Mouse (Mus musculus): ENCODE results near the gene Myzap.
"Not testable (repeated sequence)": the region's sequence is repeated elsewhere in the genome, so short reads cannot be mapped to it uniquely, and the experiment has no call there.

Gene Myzap

DNA sequence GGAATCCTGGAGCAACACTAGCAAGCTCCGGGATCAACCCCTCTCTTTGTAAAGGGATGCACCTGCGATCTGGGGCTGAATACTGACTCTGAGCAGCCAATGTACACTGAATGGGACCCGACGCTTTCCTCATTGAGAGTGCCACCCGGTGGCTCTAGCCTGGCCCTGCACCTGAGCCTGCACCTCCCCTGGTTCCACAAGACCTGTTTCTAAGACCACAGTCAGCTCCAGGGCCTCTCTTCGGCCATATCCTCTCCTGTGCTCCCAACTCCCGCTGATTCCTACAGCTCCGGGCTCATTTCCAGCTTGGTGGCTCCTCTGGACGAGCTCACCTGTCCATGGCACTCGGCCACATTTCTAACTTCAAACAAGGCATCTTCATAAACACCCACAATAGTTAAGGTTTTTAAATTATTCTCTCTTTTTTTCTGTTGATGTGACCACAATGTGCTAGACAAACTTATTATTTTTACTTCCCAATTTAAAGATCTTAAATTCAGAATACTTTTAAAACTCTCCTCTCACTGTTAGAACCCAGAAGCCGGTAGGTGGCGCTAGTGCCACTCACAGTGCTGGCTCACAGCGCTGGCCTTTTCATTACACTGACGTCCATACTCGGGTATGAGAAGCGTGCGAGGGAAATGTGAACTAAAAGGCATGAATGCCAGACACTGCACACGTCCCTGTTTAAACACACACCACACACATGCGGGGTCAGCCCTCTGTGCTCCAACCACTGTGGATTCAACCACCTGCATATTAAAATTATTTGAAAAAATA is 48.5 kb downstream of the Myzap start:
- peak; percentile 62 for DNase-seq (ENCODE audit: low spot score)

DNA sequence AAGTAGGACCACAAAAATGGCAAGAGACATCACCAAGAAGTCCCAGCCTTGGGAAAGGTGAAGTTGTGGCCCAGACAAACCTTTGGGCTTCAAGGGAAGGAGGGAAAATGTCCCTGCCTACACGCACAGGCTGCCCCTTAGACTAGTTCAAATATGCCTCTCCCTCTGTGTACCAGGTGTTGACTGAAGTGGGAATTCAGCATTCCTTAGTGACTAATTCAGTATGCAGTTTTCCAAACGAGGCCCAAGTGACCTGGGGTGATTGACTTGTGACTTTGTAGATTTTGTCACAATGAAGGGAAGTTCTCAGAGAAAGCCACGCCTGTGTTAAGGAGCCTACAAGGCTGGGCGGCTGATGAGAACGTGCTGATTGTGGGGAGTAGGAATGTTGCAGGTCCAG is 49.9 kb downstream of the Myzap start:
- no peak for DNase-seq (ENCODE audit: low spot score)

DNA sequence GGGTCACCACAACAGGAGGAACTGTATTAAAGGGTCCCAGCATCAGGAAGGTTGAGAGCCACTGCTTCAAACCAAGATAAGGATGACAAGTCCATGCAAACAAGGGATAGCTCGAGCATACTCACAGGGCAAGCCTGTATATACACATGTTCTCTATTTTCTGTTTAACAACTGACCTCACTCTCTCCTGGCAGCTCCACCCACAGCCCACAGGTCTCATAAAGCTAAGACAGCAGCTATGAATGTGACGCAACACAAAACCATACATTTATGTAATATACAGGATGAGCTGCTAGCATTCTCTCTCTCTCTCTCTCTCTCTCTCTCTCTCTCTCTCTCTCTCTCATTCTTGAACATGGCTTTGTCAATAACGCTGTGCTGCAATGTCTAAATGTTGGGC is 51.4 kb downstream of the Myzap start:
- no peak for DNase-seq (ENCODE audit: low spot score)

DNA sequence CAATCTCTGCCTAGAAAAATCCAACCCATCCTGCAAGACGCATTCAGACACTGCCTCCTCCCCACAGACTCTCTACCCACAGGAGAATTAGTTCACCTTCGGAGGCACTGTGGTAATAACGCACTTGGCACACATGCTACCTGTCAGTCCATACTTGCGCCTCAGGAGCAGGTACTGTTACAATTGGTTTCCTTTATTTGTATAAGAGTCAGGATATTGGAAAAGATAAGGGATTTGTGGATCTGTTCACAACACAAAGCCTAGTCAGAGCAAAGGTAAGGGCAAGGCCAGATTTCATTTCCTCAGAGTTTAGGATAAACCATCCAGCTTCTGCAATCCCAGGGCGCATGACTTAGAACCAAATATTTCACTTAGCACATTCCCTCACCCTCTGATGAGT is 56.4 kb downstream of the Myzap start:
- no peak for DNase-seq (ENCODE audit: low spot score)

DNA sequence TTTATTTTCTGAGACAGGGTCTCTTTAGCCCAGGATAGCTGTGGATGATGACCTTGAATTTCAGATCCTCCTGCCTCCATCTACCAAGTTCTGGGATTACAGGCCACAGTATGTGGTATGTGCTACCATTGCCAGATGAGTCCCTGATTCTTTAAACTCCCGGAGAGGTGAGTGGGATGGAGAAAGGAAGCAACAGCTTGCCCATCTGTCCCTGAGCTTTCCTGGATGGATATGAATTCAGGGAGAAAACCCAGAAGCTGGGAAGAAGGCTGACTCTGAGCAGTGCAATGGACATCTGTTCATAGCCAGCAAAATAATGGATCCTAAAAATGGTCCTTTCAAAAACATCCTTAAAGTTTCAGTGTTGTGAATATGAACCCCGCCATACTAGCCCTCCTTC is 57.1 kb downstream of the Myzap start:
- DNase-seq (ENCODE audit: low spot score): no peak

DNA sequence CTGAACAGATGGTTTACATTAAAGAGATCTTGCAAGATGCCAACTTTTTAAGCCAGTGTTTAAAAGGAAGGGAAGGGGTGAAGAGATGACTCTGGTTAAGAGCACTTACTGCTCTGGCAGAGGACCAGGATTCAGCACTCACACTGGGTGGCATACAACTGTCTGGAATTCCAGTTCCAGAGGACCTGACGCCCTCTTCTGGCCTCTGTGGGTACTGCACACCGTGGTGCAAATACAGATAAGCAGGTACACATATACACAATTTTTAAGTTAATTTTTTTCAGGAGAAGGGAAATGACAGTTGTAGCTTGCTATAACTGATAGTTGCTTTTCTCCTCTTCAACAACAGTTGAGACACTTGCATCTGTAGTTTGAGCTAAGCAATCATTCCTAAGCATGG is 62.2 kb downstream of the Myzap start:
- no peak for DNase-seq (ENCODE audit: low spot score)

DNA sequence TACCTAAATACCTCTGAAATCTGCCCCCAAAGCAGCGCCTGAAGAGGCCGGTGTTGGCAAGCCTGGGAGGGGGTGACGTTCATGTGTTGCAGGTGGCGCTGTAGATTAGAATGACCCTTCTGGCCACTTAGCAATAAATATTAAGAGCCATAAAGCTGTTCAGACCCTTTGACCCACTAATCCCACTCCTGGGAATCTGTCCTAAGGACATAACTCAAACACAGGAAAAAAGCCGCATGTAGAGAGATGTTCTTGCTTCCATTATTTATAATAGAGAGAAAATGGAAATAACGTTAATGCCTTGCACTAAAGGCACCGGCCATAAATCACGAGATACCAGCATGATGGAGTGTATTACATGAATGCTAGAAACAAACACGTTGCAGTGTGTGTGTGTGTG is 64.7 kb downstream of the Myzap start:
- no peak for DNase-seq (ENCODE audit: low spot score)

DNA sequence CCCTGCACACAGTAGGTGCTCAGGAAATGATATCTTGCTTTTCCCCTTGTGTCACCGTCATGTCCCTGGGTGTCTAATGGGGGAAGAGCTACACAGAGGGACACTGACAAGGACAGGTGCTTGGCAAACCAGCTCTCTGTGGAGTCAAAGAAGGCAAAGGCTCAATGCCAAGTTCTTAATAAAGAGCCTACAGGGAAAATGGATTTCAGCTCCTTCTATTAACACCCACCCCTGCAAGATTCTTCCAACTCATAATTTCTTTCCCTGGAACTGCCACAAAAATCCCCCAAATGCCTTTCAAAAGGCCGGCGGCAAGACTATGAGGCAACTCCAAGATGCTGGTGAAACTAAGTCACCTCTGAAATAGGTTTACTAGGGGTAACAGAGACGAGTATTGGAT is 68.3 kb downstream of the Myzap start:
- no peak for DNase-seq (ENCODE audit: low spot score)

DNA sequence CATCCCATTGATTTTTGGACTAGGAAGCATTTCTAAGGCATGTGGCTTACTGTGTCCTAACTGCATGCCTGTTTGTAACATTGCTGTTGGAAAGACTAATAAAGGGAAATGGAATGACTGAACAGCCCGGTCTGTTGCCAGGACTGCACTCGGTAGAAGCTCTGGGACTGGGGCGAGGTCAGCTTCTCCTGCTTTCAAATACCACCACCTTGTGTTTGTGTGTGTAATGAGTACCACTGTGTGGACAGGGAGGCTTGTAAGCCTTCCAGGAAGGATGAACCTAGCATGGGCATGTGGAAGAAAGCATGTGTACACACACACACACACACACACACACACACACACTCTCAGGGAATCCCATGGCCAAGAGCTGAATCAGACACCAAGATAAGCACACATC is 72.3 kb downstream of the Myzap start:
- no peak for DNase-seq (ENCODE audit: low spot score)

DNA sequence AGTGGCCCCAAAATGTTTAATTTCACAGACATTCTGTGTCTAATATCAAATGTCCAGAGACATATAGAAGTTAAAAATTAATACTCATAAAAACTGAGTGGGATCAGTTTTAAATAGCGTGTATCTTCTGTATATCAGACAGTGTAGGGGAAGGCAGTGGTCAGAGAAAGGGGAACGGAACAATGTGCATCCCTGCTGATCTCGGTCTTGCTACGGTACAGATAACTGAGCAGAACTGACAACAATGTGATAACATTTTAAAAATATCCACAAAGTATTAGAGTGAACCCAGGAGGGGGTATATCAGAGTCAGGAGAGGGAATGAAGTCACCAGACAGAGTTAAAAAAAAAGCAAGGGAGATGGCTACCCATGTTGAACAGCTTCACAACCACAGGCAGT is 74.7 kb downstream of the Myzap start:
- no peak for DNase-seq (ENCODE audit: low spot score)

DNA sequence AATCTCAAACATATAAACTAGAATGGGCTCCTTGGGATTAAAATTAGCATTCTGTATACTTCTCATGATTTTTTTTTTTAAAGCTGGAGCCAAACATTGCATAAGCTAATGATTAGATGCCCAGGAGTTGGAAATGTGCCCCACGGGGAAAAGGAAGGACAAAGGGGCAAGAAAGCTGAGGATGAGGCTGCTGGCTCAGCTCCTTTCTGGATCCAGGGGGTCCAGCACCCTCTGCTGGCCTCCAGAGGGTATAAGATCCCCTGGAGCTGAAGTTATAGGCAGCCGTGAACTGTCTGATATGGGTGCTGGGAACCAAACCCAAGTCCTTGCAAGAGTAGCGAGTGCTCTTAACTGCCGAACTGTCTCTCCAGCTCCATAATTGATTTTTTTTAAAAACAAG is 76.3 kb downstream of the Myzap start:
- no peak for DNase-seq (ENCODE audit: low spot score)

DNA sequence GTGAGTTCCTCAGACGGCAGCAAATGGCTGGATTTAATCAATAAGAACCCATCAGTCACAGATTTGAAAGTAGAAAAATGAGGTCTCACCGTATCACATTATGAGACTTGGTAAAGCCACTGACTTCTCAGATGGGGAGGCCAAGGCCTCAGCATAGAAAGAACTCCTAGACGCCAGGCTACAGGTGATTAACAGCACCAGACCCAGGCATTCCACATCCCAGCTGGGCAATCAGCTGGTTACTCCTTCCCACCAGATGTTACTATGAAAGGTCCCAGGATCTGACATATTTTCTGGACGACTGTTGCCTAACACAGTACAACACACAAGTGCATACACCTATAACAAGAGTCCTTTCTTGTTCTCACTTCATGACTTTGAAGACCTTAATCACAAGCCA is 78.6 kb downstream of the Myzap start:
- no peak for DNase-seq (ENCODE audit: low spot score)

DNA sequence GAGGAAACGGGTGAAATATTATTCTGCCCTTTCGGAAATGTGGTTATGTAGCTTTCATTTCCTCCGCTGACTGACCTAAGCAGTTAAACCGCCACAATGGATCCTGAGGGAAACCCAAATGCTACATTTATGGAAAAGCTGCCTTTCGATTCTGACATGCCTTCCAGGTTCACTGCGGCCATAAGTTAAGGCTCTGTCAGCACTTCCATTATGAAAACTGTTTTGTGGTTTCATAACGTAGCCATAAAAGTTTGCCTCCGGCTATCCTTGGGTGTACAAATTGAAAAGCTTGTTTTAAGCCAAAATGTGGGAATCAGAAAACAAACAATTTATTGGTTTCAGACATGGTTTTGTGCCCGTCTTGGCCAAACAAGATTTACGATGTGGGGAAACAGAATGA is 79.3 kb downstream of the Myzap start:
- DNase-seq (ENCODE audit: low spot score): no peak

DNA sequence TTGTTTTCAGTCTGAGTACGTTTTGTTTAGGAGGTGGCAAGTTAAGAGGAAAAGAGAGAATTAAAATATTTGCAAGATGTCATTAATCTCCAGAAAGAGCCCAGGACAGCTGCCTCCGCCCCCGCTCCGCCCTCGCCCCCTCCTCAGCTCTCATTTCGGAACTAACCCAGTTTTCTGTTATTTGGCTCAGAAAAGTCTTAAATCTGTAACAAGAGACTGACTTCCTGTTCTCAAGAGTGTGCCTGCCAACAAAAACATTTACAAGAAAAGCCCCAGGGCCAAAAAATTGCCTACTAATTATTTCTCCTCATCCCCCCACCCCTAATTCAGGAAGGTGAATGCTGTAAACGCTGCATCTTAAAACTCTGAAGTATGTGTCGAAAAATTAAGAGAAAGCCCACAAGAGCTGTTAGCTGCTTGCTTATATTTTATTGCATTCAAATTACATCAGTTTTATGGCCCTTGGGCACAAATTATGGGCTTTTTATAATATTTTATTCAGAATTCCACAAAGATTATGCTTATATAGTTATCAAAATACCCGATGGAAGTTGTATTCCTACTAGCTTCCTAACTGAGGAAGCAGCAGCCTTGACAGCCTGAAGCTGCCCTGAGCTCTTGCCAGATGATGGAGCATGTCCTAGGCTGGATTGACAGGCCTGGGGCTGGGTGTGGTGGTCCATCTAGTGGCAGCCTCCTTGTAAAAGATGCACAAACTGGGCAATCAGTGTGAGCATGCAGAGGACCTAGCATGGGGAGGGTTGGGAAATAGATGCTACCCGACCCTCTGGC is 93.6 kb downstream of the Myzap start:
- no peak for DNase-seq (ENCODE audit: low spot score)

DNA sequence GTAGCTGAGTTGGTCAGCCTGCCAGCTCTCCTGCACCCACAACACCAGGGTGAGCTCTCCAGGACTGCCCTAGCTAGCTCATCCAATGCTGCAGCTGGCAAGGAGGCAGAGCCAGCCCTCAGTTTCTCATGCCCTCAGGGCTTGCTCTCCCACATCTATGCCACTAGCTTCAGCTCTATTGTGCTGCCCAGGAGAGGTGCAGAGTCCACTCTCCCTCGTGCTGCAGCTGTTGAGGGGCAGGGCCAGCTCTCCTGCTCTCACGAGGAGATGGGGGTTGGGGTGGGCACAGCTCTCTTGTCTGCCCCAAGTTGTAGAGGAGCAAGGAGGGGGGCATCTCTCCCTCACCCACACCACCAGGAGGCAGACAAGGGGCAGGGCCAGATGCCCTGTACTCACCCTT is 95.5 kb downstream of the Myzap start:
- DNase-seq (ENCODE audit: low spot score): no peak

DNA sequence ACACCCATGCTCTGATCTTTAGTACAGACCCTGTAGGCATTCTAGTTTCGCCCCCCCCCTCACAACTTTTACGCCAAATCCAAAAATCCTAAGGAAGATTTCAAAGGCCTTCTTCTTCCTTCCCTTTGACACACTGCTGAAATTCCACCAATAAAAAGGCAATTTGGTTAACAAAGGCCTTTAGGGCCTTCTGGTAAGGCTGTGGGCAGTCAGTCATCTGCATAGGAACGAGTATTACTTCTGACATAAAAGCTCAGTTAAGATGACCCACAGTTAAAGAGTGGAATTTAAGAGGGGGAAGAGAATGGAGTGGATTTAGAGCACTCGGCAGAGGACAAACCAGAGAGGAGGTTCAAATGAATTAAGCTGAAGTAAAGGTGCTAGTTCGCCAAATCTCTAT is 98.4 kb downstream of the Myzap start:
- no peak for DNase-seq (ENCODE audit: low spot score)

DNA sequence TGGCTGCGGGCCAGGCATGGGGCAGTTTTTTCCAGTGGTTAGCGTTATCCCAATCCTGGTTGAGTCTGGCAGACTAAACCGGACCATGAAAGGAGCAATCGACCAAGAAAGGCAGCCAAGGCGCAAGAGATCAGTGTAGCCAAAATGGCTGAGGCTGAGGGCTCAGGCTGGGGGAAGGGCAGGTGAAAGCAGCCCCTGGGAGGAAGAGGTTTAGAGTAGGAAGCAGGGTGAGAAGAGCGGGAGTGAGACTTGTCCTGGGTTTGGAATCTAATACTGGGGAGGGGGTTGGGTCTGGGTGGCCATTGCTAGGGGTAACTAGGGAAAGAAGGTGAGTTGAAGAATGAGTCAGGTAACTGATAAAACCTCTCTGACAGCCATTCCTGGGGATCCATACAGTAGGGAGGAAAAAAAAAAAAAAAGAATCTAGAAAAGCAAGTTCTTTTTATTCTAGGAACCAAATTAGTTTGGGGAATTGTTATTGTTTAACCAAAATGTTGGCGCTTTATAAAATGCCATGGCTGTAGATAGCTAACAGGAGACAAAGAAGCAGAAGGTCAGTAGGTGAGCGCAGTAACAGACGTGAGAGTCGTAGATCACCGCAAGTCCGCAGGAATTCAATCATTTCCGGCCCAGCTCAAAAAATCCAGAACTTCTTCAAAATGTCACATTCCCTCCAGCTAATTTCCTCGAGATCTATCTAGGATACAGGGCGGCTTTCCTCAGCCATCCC is 99.7 kb downstream of the Myzap start:
- DNase-seq (ENCODE audit: low spot score): no peak

DNA sequence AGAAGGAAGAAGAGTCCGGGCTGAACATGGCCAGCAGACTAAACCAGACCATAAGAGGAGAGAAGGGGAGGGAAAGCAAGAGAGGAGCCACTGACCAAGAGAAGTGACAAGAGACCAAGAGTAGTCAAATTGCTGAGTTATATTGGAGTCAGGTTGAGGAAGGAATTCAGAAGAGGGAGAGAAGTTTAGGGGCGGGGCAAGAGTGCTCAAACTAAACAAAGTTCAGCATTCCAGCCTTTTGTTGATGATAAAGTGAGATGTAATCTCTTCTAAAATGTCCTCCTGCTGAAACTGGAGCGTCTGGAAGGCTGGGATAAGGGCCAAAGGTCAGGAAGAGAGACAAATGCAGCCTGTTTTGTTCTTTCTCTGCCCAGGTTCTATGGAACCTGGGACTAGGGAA is 102.1 kb downstream of the Myzap start:
- no peak for DNase-seq (ENCODE audit: low spot score)

DNA sequence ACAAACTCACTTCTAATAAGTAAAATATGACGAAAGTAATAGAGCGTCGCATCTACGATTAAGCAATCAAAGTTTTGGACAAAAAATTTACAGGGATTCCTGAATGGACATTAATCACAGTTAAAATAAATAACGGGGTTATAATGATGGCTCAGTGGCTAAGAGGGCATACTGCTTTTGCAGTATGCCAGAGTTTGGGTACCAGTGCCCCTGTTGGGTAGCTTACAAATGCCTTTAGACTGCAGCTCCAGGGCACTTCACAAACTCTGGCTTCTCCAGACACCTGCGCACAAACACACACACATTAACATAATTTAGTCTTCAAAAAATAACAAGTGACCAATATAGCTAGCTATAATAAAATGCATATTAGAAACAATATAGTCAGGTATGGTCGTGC is 106.0 kb downstream of the Myzap start:
- no peak for DNase-seq (ENCODE audit: low spot score)

DNA sequence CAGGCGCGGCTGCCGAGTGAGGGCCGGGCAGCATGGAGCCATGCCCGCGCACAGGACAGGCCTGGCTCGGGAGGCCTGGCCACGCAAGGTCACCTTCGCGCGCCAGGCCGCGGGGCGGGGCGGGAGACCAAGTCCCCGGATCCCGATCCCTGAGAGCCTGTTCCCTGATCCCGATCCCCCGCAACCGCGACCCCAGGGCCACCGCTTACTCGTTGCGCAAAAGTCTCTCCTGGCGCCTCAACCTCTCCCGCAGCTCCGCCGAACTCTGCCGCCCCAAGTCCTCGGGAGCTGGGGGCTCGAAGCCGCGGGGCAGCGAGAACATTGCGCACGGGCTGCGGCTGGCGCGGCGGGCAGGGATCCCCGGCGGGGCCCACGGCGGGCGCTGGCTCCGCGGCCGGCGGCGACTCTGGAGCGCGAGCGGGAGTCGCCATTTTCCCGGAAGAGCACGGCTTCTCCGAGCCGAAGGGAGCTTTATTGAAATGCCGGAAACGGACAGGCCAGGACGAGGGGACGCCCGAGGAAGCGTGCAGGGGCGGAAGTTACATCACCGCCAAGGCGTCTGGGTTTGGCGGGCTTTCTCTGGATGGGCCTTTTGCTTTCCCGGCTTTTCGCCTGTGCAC is 106.6 kb downstream of the Myzap start, which contains the start of gene Polr2m:
Gene Polr2m (minus strand): TSS at position 461 of the 620 bp plus-strand sequence.
- peak; percentile 89 for DNase-seq (ENCODE audit: low spot score)

DNA sequence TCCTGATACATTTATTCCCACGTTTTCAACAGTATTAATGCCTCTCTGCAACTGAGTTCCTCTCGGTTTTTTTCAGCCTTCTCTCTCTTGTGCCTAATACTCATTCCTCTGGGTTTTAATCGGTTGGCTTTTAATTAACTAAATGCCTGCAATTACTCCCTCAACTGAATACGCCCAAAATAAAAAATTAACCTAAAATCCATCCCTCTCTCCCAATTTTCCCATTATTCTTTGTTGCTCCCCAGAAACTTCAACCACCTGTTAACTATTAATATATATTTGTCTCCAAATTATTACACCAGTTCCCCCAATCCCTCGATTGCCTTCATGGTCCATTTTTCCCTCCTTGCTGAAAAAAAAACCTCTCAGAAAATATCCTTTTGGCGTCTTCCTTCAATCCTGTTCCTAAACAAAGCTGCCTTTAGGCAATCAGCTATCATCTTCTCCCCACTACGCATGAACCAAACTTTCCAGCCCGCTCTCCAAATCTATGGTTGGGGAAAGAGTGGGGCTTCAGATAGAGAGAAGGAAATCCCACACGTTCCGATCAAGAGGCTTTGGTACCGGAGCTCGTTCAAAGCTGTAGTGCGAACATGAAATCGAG is 107.2 kb downstream of the Myzap start:
- peak; percentile 9 for DNase-seq (ENCODE audit: low spot score)

DNA sequence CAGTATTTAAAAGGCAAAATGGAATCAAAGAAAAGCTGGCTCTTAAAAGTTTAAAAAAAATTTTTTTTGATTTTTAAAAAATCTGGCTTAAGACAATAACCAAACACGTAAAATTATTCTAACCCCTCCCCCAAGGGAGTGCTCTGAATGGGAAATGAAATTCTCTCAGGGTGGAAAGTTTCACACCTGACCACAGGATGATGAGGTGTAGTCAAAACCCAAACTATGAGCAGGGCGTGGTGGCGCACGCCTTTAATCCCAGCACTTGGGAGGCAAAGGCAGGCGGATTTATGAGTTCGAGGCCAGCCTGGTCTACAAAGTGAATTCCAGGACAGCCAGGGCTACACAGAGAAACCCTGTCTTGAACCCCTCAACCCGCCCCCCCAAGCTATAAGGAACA is 108.3 kb downstream of the Myzap start:
- not testable (repeated sequence) for DNase-seq (ENCODE audit: low spot score)
